Mouse (Mus musculus) small intestine, adult 2 months (tissue): ENCODE measurements around the gene Kmt2a.

Experiments used
- CTCF ChIP-seq: fragments of 200-500 bp; IDR thresholded peaks from 2 replicates; pipeline ENCODE4 v1.5.1; 2012; ENCODE audit warnings: low read depth, mild to moderate bottlenecking, control low read depth, inconsistent platforms, low read length, moderate library complexity, mixed read lengths; ENCODE audit not compliant: insufficient replicate concordance, insufficient read length; ENCODE audit errors: extremely low read depth
- POLR2A ChIP-seq: fragments of 200-500 bp; IDR thresholded peaks from 2 replicates; pipeline ENCODE4 v1.6.1; 2012; ENCODE audit warnings: low read depth, mild to moderate bottlenecking, control low read depth, inconsistent platforms, low read length, moderate library complexity

- TF ChIP-seq CTCF (no peak), POLR2A (no peak)
These were observed 5.6 kb downstream of the Kmt2a start for GRCm38 (mm10) chr9:44875476-44875875.
